Mouse (Mus musculus): ENCODE data around the gene Ppp2r5d. TPM values are rescaled to one million over a fixed set of nuclear protein-coding genes. Genes with fewer than 3 reads are reported as not detected.

Ppp2r5d gene
- total RNA-seq, 1 experiment, result 73.0 TPM

DNA sequence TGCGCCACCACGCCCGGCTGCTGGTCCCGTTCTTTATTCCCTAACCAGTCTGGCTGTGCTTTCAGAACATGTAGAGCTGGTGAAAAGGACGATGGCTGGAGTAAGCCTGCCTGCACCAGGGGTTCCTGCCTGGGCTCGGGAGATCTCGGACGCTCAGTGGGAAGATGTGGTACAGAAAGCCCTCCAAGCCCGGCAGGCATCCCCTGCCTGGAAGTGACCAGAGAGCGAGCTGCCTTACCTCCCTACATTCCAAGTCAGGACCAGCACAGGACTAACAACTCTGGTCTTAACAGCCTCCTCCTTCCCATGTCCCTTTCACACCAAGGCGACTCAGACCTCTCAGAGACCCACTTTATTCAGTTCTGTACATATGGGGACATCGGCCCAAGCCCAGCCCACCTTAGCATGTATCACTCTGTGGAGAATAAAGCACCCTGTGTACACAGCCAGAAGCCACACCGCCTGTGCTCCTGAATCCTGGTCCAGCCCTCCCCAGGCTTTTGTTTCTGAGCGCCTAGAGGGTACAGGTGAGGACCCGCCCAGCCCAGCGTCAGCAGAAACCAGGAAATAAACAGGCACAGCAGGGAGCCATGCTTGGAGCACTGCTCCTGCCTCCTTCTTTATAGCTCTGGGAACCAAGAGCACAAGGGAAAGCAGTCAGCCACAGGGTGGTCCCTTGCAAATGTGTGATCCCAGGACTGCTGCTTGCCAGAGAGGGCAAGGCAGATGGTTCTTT, 22.1 kb downstream of the Ppp2r5d start:
- Histone ChIP-seq H3K4me1 (ENCODE audit: control insufficient read depth in 2 of 2, insufficient read depth in 2 of 2, low read length in 2 of 2, poor library complexity in 1 of 2) (peaks cover 17 to 30% of the 10 kb centered on the region in 2 experiments; a peak in 3 of 4 replicates), H3K9me3 (ENCODE audit: control insufficient read depth, insufficient read depth, low read depth, low read length) (no peaks in the 10 kb centered on the region), H3K9ac (ENCODE audit: insufficient read depth, low read depth, low read length, poor library complexity, severe bottlenecking) (no peak overlapping the region), H3K4me3 (ENCODE audit: insufficient read depth in 1 of 2, low read depth in 1 of 2, low read length in 2 of 2, poor library complexity in 1 of 2, severe bottlenecking in 1 of 2) (peak overlapping the region in 1 of 2 experiments; percentile 10; a peak in 1 of 4 replicates), H3K36me3 (ENCODE audit: control insufficient read depth, insufficient read depth, low read length, poor library complexity, severe bottlenecking) (peaks cover 48% of the 10 kb centered on the region), H3K27ac (ENCODE audit: insufficient read depth, low read depth, low read length, poor library complexity, severe bottlenecking) (peak overlapping the region; percentile 59)
- peak; percentile 91 for DNase-seq (ENCODE audit: low read depth, low spot score)
- no peak for TF ChIP-seq ZNF384 (IDR thresholded peaks at IDR 0.05; ENCODE audit: low read depth, low read length)
- TF ChIP-seq MAFK (IDR thresholded peaks at IDR 0.05; ENCODE audit: insufficient read depth, low read depth, low read length), result no peak
- no peak for TF ChIP-seq HCFC1 (IDR thresholded peaks at IDR 0.05; ENCODE audit: borderline replicate concordance, insufficient read depth, low read length)
- no peak for TF ChIP-seq CHD2 (IDR thresholded peaks at IDR 0.05; ENCODE audit: low read depth, low read length)
- TF ChIP-seq ZC3H11A (IDR thresholded peaks at IDR 0.05; ENCODE audit: borderline replicate concordance, low read depth, low read length), result no peak
- in situ Hi-C loops (cut with MboI; ENCODE audit: low sequenced_read_pairs in 2 of 2, unreplicated experiment in 2 of 2), result no loop called here

DNA sequence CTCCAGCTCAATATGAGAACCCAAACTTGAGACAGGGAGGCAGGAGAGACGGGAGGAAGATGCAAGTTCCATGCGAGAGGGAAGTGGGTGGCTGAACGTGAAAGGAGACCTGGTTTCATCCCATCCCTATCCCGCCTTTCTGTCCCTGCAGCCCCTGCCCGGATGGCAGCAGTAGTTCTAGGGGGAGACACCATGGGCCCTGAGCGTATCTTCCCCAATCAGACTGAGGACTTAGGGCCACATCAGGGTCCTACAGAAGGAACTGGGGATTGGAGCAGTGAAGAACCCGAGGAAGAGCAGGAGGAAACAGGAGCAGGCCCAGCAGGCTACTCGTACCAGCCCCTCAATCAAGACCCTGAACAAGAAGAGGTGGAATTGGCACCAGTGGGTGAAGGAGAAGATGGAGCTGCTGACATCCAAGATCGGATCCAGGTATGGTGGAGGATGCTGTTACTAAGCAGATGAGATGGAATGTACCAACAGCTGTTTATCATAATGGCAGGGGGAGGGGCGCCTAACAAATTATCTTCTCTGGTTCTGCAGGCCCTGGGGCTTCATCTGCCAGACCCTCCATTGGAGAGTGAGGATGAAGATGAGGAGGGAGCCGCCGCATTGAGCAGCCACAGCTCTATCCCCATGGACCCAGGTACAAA, 23.3 kb downstream of the Ppp2r5d start:
- H3K4me1 ChIP-seq (ENCODE audit: control insufficient read depth in 2 of 2, insufficient read depth in 2 of 2, low read length in 2 of 2, poor library complexity in 1 of 2), result peaks cover 17 to 37% of the 10 kb centered on the region in 2 experiments; a peak in 3 of 4 replicates
- H3K9me3 ChIP-seq (ENCODE audit: control insufficient read depth, insufficient read depth, low read depth, low read length), result no peaks in the 10 kb centered on the region
- TF ChIP-seq MAFK (IDR thresholded peaks at IDR 0.05; ENCODE audit: insufficient read depth, low read depth, low read length) (no peak), HCFC1 (IDR thresholded peaks at IDR 0.05; ENCODE audit: borderline replicate concordance, insufficient read depth, low read length) (no peak), CHD2 (IDR thresholded peaks at IDR 0.05; ENCODE audit: low read depth, low read length) (no peak), ZC3H11A (IDR thresholded peaks at IDR 0.05; ENCODE audit: borderline replicate concordance, low read depth, low read length) (no peak)
- peak overlapping the region; percentile 84 for H3K9ac ChIP-seq (ENCODE audit: insufficient read depth, low read depth, low read length, poor library complexity, severe bottlenecking)
- no peak for DNase-seq (ENCODE audit: low read depth, low spot score)
- H3K27ac ChIP-seq (ENCODE audit: insufficient read depth, low read depth, low read length, poor library complexity, severe bottlenecking), result peak overlapping the region; percentile 64
- in situ Hi-C loops (cut with MboI; ENCODE audit: low sequenced_read_pairs in 2 of 2, unreplicated experiment in 2 of 2), result no loop called here
- H3K36me3 ChIP-seq (ENCODE audit: control insufficient read depth, insufficient read depth, low read length, poor library complexity, severe bottlenecking), result peaks cover 49% of the 10 kb centered on the region
- H3K4me3 ChIP-seq (ENCODE audit: insufficient read depth in 1 of 2, low read depth in 1 of 2, low read length in 2 of 2, poor library complexity in 1 of 2, severe bottlenecking in 1 of 2), result peak overlapping the region; percentile 78 to 92

DNA sequence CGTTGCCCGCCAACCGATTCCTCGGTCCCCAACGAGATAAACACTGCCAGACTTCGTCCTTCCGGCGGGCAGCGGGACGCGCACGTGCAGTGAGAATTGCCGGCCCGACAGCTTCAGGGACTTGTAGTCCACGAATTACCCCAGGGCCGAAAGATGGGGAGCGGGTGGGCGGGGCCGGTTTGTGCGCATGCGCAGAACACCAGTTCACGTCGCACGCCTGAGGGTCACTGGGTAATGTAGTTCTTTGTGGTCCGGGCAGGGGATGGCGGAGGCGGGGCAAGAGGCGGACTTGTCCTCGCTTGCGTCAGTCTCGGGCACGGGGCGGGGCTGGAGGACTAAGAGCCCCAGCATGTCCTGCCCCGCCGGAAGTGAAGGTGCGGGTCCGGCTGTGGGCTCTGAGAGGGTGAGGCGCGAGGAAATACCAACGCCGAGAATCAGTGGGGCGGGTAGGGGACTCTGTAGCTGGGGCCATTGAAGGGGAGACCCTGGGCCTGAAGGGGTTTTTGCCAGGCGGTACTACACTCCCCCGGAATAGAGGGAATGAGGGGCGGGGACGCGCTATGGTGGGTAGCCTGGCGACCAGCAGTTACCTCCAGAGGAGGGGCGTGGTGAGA, 24.0 kb downstream of the Ppp2r5d start, which contains the start of gene Klhdc3:
Gene Klhdc3 (minus strand): TSS at position 155 of the 614 bp plus-strand sequence.
- DNase-seq (ENCODE audit: low read depth, low spot score), result peak; percentile 99
- peak within 1 kb of the TSS; percentile 94 for H3K27ac ChIP-seq (ENCODE audit: insufficient read depth, low read depth, low read length, poor library complexity, severe bottlenecking)
- H3K4me1 ChIP-seq (ENCODE audit: control insufficient read depth in 2 of 2, insufficient read depth in 2 of 2, low read length in 2 of 2, poor library complexity in 1 of 2), result peaks cover 17 to 43% of the 10 kb centered on the region in 2 experiments; a peak in 3 of 4 replicates
- peak within 1 kb of the TSS; percentile 95 to 98 for H3K4me3 ChIP-seq (ENCODE audit: insufficient read depth in 1 of 2, low read depth in 1 of 2, low read length in 2 of 2, poor library complexity in 1 of 2, severe bottlenecking in 1 of 2)
- H3K9me3 ChIP-seq (ENCODE audit: control insufficient read depth, insufficient read depth, low read depth, low read length), result no peaks in the 10 kb centered on the region
- peak within 1 kb of the TSS; percentile 92 for H3K9ac ChIP-seq (ENCODE audit: insufficient read depth, low read depth, low read length, poor library complexity, severe bottlenecking)
- TF ChIP-seq HCFC1 (IDR thresholded peaks at IDR 0.05; ENCODE audit: borderline replicate concordance, insufficient read depth, low read length), result peak; percentile 94
- TF ChIP-seq MAFK (IDR thresholded peaks at IDR 0.05; ENCODE audit: insufficient read depth, low read depth, low read length), result no peak
- in situ Hi-C loops (cut with MboI; ENCODE audit: low sequenced_read_pairs in 2 of 2, unreplicated experiment in 2 of 2), result no loop called here
- peaks cover 49% of the 10 kb centered on the region for H3K36me3 ChIP-seq (ENCODE audit: control insufficient read depth, insufficient read depth, low read length, poor library complexity, severe bottlenecking)

DNA sequence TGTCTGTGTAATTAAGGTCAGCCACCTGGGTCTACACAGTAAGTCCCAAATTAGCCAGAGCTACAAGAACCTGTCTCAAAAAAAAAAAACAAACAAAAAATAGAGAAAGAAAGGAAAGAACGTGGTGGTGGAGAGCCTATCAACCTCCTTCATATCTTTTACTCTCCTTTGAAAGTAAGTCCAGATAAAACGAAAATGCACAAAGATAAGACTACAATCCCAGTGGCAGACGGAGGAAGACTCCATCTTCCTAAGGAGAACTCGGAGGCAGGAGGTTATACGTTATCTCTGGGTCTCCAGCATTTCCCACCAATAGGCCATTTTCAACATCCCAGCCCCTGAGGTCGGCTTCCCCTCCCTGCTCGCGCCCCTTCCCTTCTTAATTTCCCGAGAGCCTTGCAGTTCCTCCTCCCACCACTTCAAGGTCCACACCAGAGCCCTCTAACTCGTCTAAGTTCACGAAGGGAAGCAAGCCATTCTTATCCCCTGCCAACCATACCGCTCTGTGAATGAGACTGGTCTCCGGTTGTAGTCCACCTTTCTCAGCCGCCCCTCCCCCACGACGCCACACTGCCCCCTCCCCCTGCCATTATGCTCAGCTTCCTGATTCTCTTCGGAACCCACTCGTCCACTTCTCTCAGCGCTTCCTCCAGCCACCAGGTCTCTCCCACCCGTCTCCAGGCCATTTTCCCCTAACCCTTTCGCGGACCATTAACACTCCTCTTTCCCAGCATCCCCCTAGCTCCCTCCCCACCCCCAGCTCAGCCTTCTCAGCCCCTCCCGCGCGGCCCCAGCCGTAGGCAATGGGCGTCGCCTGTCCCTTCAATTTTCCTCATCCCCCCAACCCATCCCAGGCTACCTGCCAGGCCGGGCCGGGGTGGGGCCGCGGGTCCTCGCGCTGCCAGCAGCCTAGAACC, 24.8 kb downstream of the Ppp2r5d start:
- peak; percentile 31 for DNase-seq (ENCODE audit: low read depth, low spot score)
- Histone ChIP-seq H3K4me3 (ENCODE audit: insufficient read depth in 1 of 2, low read depth in 1 of 2, low read length in 2 of 2, poor library complexity in 1 of 2, severe bottlenecking in 1 of 2) (peak overlapping the region; percentile 95 to 98), H3K9me3 (ENCODE audit: control insufficient read depth, insufficient read depth, low read depth, low read length) (no peaks in the 10 kb centered on the region), H3K4me1 (ENCODE audit: control insufficient read depth in 2 of 2, insufficient read depth in 2 of 2, low read length in 2 of 2, poor library complexity in 1 of 2) (peaks cover 22 to 45% of the 10 kb centered on the region in 2 experiments), H3K36me3 (ENCODE audit: control insufficient read depth, insufficient read depth, low read length, poor library complexity, severe bottlenecking) (peaks cover 43% of the 10 kb centered on the region), H3K27ac (ENCODE audit: insufficient read depth, low read depth, low read length, poor library complexity, severe bottlenecking) (peak overlapping the region; percentile 94), H3K9ac (ENCODE audit: insufficient read depth, low read depth, low read length, poor library complexity, severe bottlenecking) (peak overlapping the region; percentile 92)
- TF ChIP-seq CHD2 (IDR thresholded peaks at IDR 0.05; ENCODE audit: low read depth, low read length) (no peak), MAFK (IDR thresholded peaks at IDR 0.05; ENCODE audit: insufficient read depth, low read depth, low read length) (no peak), ZNF384 (IDR thresholded peaks at IDR 0.05; ENCODE audit: low read depth, low read length) (no peak), ZC3H11A (IDR thresholded peaks at IDR 0.05; ENCODE audit: borderline replicate concordance, low read depth, low read length) (no peak), HCFC1 (IDR thresholded peaks at IDR 0.05; ENCODE audit: borderline replicate concordance, insufficient read depth, low read length) (no peak)
- in situ Hi-C loops (cut with MboI; ENCODE audit: low sequenced_read_pairs in 2 of 2, unreplicated experiment in 2 of 2), result no loop called here

All from ES-E14 (cell line).